Mouse (Mus musculus) lung, adult 2 months (tissue): Measurements from ENCODE around the gene Nuf2.

Experiments
- CTCF ChIP-seq: fragments of 200-500 bp; IDR thresholded peaks from 2 replicates; pipeline ENCODE4 v1.5.1; 2011; ENCODE audit warnings: mild to moderate bottlenecking, low read length, control low read depth; ENCODE audit not compliant: insufficient read depth
- POLR2A ChIP-seq: fragments of 200-500 bp; IDR thresholded peaks from 2 replicates; pipeline ENCODE4 v1.6.1; 2011; ENCODE audit warnings: low read depth, mild to moderate bottlenecking, control low read depth, low read length, borderline replicate concordance; ENCODE audit errors: extremely low read depth

- no peak for TF ChIP-seq CTCF
- no peak for TF ChIP-seq POLR2A
Observed at GRCm38 (mm10) chr1:169555019-169555418, 23.8 kb upstream of the Nuf2 start.
